Mouse (Mus musculus) heart, postnatal 0 days (tissue): ENCODE results near the gene Gm14085.

Experiments used
- CTCF ChIP-seq: IDR thresholded peaks from 2 replicates; pipeline ENCODE4 v1.5.1; 2016; ENCODE audit warnings: antibody characterized with exemption, control low read depth, low read depth
- EP300 ChIP-seq: IDR thresholded peaks from 2 replicates; pipeline ENCODE4 v1.6.1; 2016; ENCODE audit warnings: antibody characterized with exemption, low read depth

DNA sequence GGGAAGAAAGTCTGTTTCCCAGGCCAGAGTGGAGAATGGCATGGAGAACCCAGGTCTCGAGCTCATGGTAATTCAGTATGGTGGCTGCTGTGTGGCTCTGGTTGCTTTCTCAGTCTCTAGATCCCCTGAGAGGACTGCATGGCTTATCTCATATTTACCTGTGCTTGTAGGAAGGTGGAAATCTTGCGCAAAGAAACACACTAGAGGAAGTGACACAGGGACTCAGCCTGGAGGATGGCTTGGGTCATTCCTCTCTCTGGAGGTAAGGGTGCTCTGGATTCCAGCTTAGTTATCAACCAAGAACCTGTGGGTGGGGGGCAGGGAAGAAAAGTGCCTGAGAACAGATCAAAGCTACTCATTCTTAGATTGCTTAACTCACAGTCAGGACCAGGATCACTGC lies 1.9 kb downstream of the Gm14085 start:
- no peak for TF ChIP-seq CTCF
- no peak for TF ChIP-seq EP300
